Mouse (Mus musculus) ES-Bruce4 (cell line): ENCODE measurements around the gene Plxnb2. TPM values are rescaled to one million over a fixed set of nuclear protein-coding genes. Genes with fewer than 3 reads are reported as not detected.

Source experiments
- H3K27ac ChIP-seq: 2 replicates; pipeline ENCODE4 v1.5.1; 2012; ENCODE audit warnings: low read length, inconsistent platforms; ENCODE audit not compliant: insufficient read depth
- H3K27me3 ChIP-seq: 2 replicates; pipeline ENCODE4 v1.6.1; 2012; ENCODE audit warnings: mild to moderate bottlenecking, low read length, inconsistent platforms; ENCODE audit not compliant: control insufficient read depth, poor library complexity, insufficient read depth, severe bottlenecking
- H3K36me3 ChIP-seq: 2 replicates; pipeline ENCODE4 v1.6.1; 2012; ENCODE audit warnings: inconsistent platforms, mild to moderate bottlenecking, low read length, moderate library complexity; ENCODE audit not compliant: control insufficient read depth, poor library complexity, insufficient read depth, severe bottlenecking
- H3K4me1 ChIP-seq: one replicate; pipeline ENCODE4 v1.8.1; 2011; ENCODE audit warnings: low read length; ENCODE audit not compliant: control insufficient read depth, insufficient read depth
- H3K4me3 ChIP-seq: 2 replicates; pipeline ENCODE4 v1.5.1; 2011; ENCODE audit warnings: low read depth, mild to moderate bottlenecking, low read length
- H3K9ac ChIP-seq: 2 replicates; pipeline ENCODE4 v1.6.1; 2012; ENCODE audit warnings: low read depth, mild to moderate bottlenecking, inconsistent platforms; ENCODE audit not compliant: poor library complexity, severe bottlenecking
- H3K9me3 ChIP-seq: replicated peaks from 2 replicates; pipeline ENCODE4 v1.6.1; 2012; ENCODE audit warnings: mild to moderate bottlenecking, low read length, inconsistent platforms; ENCODE audit not compliant: control insufficient read depth, poor library complexity, insufficient read depth, severe bottlenecking
- CTCF ChIP-seq: IDR thresholded peaks from one replicate; pipeline ENCODE4 v1.8.1; 2011; ENCODE audit warnings: low read depth, low read length
- EP300 ChIP-seq: IDR thresholded peaks from 2 replicates; pipeline ENCODE4 v1.6.1; 2011; ENCODE audit warnings: low read depth, low read length; ENCODE audit not compliant: insufficient read depth
- POLR2A ChIP-seq: IDR thresholded peaks from one replicate; pipeline ENCODE4 v1.8.1; 2011; ENCODE audit warnings: low read length; ENCODE audit not compliant: insufficient read depth
- polyA plus RNA-seq: library from polyadenylated mRNA; stranded (reverse); fragments of >200 nt; gene quantifications from 2 replicates; pipeline ENCODE4 v1.2.4, GENCODE M21; 2011; ENCODE audit warnings: low read depth; ENCODE audit not compliant: missing spikeins, insufficient read depth, insufficient read length

Plxnb2 gene
- polyA plus RNA-seq, 1 experiment = 86.1 TPM

DNA sequence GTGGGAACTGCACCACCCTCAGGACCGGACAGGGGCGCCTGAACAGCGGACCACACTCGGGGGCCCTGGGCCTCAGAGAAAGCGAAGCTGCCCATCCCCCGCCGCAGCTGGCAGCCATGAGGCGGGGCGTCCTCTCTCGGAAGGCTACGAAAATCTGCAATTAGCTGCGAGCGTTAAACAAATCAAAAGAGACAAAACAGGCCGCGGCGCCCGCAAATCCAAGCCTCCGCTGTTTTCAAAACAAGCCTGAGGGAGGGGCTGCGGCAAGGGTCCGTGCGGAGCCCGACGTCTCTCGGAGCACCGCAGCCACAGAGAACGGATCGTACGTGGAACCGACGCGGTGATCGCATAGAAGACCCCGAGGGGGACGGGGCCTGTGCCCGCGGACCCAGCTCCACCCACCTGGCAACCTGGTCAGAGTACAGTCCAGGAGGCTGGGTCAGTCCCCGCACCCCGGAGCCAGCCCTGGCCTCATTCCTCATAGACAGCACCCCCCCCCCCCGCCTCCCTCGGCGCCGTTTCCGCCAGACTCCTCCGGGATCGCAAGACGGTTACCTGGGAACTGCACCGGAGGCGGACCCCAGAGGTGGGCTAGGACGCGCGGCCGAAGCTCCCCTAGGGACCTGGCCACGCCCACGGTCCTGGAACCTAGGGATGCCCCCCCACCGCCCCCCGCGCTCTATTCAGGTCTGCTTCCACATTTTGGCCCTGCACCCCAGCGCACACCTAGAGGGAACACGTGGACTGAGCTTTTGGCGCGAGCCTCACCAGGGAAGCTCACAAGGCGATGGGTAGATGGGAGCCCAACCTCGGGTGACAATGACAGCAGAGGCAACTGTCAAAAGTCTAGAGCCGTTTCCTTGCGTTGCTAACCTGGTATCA is 7.3 kb downstream of the Plxnb2 start:
- no peak overlapping the region for H3K27ac ChIP-seq
- no peaks in the 10 kb centered on the region for H3K36me3 ChIP-seq
- H3K4me1 ChIP-seq = peaks cover 22% of the 10 kb centered on the region
- peak overlapping the region; percentile 72 for H3K4me3 ChIP-seq
- H3K9ac ChIP-seq = peak overlapping the region; percentile 70
- TF ChIP-seq EP300 = no peak
- TF ChIP-seq POLR2A = no peak
- no peak for TF ChIP-seq CTCF
- H3K9me3 ChIP-seq = no peaks in the 10 kb centered on the region
- H3K27me3 ChIP-seq = no peaks in the 10 kb centered on the region

DNA sequence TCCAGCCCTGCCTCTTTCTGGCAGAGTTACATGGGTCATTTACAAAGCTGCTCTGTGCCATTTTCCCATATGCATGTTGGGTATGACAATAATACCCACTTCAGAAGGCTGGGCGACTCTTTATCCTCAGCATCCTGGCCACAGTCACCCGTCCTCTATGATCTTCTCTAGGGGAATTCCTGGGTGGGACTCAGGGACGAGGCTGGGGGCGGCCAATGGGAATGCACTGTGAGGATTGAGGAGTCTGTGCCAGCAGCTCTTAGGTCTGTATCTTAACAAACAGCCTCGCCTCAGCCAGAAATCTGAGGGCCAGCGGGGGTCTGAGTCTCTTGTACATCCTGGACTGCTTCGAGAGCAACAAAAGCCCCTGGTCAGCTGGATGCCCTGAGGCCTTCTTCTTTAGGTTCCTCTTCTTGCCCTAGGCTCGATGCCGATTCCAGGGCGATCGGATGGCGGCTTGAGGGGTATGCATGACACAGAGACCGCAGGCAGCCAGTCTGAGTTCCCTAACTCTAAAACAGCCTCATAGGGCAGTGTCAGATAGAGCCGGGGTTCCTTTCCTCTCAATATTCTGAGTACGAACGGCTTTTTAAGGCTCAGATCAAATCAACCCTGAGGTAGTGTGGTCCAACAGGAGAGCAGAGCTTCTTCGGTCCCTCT is 8.2 kb downstream of the Plxnb2 start:
- H3K9ac ChIP-seq = peak overlapping the region; percentile 70
- no peak overlapping the region for H3K27ac ChIP-seq
- H3K27me3 ChIP-seq = no peaks in the 10 kb centered on the region
- TF ChIP-seq POLR2A = no peak
- TF ChIP-seq EP300 = no peak
- no peak for TF ChIP-seq CTCF
- H3K36me3 ChIP-seq = peaks cover under 1% of the 10 kb centered on the region; the same call in 1 of the 2 replicates
- no peaks in the 10 kb centered on the region for H3K9me3 ChIP-seq
- peak overlapping the region; percentile 72 for H3K4me3 ChIP-seq
- peaks cover 20% of the 10 kb centered on the region for H3K4me1 ChIP-seq

DNA sequence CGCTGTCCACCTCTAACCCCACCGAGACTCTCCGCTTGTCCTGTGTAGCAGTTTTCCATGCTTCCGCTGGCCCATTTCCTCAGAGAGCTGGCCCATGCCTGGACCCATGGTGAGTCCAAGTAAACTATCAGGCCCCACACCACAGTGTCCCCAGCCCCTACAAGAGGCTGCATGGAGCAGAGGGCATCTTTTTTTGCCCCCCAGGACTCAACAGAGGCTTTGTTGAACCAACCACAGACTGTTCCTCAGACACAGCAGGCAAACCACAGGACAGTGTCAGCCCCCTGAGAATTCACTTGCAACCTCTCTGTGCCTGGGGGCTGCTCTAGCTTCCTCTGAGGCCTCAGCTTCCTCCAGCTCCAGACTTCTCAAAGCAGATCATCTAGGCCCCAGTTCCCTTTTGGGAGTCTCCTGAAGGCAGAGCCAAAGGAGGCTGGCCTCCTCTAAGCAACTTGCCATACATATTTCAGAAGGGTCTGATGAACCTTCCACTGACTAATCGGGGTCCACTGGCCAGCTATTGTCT is 9.0 kb downstream of the Plxnb2 start:
- TF ChIP-seq EP300 = no peak
- no peak for TF ChIP-seq CTCF
- no peak for TF ChIP-seq POLR2A
- Histone ChIP-seq H3K4me1 (peaks cover 16% of the 10 kb centered on the region), H3K9me3 (no peaks in the 10 kb centered on the region), H3K9ac (no peak overlapping the region), H3K27me3 (no peaks in the 10 kb centered on the region), H3K4me3 (no peak overlapping the region), H3K36me3 (peaks cover 9% of the 10 kb centered on the region), H3K27ac (no peak overlapping the region)

DNA sequence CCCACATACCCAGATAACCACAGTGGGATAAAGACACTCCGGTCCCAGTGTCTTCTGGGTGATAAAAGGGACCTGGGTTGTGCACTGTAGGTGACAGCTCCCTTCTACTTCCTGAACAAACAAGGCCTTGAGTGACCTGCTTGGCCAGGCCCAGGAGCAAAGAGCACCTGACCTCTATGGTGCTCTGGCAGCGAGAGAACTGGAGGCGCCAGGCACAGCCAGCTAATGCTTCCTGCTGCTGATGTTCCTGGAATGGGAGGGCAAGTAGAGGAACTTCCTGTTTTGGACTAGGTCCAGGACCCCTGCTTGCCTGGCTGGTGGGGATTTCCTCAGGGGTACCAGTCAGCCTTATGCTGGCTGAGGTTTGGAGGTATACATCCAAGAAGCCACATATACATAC is 10.5 kb downstream of the Plxnb2 start:
- no peak overlapping the region for H3K4me3 ChIP-seq
- H3K4me1 ChIP-seq = peaks cover 10% of the 10 kb centered on the region
- no peak overlapping the region for H3K9ac ChIP-seq
- no peaks in the 10 kb centered on the region for H3K9me3 ChIP-seq
- H3K27me3 ChIP-seq = no peaks in the 10 kb centered on the region
- H3K36me3 ChIP-seq = peaks cover 22% of the 10 kb centered on the region
- TF ChIP-seq CTCF (no peak), POLR2A (no peak), EP300 (no peak)
- no peak overlapping the region for H3K27ac ChIP-seq

DNA sequence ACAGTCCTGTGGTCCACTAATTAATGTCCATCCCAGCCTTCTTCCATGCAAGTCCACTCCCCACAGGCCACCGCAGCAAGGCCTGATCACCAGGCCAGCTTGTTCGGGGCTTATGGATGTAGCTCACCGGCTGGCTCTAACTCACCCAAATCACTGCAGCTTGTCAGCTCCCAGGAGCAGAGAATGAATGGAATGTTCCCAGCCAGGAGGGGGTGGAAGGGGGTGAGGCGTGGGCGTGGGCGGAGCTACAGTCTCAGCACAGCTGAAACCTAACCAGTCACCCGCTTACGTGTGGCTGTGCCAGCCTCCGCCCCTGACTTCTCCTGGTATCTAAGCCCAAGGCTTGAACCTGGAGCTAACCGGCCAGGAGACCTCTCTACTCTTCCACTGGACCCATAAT is 11.2 kb downstream of the Plxnb2 start:
- H3K27me3 ChIP-seq = no peaks in the 10 kb centered on the region
- H3K9ac ChIP-seq = no peak overlapping the region
- H3K36me3 ChIP-seq = peaks cover 26% of the 10 kb centered on the region
- no peaks in the 10 kb centered on the region for H3K9me3 ChIP-seq
- H3K27ac ChIP-seq = no peak overlapping the region
- H3K4me3 ChIP-seq = no peak overlapping the region
- TF ChIP-seq EP300 (0 out of 2 replicates have a peak, but pooled peaks have one; percentile 55), POLR2A (no peak)
- H3K4me1 ChIP-seq = peaks cover 8% of the 10 kb centered on the region
